Mouse (Mus musculus): ENCODE measurements around the gene Pphln1. TPM values are rescaled to one million over a fixed set of nuclear protein-coding genes. Genes with fewer than 3 reads are reported as not detected.

Gene Pphln1
- total and polyA plus RNA-seq, 2 experiments from 2014 or later = 32.3 to 37.9 TPM

DNA sequence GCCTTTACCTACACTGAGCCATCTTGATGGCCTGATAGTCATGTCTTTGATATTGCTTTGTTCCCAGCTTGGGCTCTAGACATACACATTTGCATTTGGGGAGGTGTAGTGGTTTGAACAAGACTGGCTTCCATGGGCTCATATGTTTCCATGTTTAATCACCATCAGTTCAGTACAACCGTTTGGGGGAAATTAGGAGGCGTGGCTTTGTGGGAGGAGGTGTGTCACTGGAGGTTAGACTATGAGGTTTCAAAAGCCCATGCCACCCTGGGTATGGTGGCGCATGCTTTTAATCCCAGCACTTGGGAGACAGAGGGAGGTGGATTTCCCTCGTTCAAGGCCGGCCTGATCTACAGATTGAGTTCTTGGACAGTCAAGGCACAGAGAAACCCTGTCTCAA, 22.5 kb upstream of the Pphln1 start:
- Histone ChIP-seq H3K27me3 (ENCODE audit: insufficient read depth, low read length) (no peaks in the 10 kb centered on the region), H3K4me3 (ENCODE audit: low read depth, low read length) (no peak overlapping the region), H3K4me1 (ENCODE audit: insufficient read depth) (no peaks in the 10 kb centered on the region), H3K9me3 (ENCODE audit: low read length) (no peaks in the 10 kb centered on the region), H3K9ac (no peak overlapping the region), H3K36me3 (ENCODE audit: insufficient read depth) (no peaks in the 10 kb centered on the region), H3K4me2 (ENCODE audit: low read depth) (no peak overlapping the region), H3K27ac (ENCODE audit: low read depth, low read length) (no peak overlapping the region)
- ATAC-seq (no peak), DNase-seq (no peak)
- TF ChIP-seq CTCF (IDR thresholded peaks at IDR 0.05; ENCODE audit: low read depth) = no peak
- 92% methylated on average over 5 of the region's 5 CpGs for WGBS

DNA sequence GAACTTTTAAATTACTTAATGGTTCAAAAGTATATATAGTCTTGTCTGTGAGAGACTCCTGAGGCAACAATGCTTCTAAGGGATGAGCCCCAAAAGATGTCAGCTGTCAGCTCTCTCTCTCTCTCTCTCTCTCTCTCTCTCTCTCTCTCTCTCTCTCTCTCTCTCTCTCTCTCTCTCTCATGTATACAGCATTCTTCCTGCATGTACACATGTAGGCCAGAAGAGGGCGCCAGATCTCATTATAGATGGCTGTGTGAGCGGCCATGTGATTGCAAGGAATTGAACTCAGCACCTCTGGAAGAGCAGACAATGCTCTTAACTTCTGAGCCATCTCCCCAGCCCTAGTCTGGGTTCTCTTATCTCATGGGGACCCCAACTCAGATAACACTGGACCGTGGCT, 19.0 kb upstream of the Pphln1 start:
- Histone ChIP-seq H3K4me3 (ENCODE audit: low read depth, low read length) (no peak overlapping the region), H3K36me3 (ENCODE audit: insufficient read depth) (0 out of 2 replicates have a peak, but pooled peaks cover 4% of the 10 kb centered on the region), H3K4me1 (ENCODE audit: insufficient read depth) (no peaks in the 10 kb centered on the region), H3K9me3 (ENCODE audit: low read length) (no peaks in the 10 kb centered on the region), H3K27me3 (ENCODE audit: insufficient read depth, low read length) (no peaks in the 10 kb centered on the region), H3K27ac (ENCODE audit: low read depth, low read length) (no peak overlapping the region), H3K4me2 (ENCODE audit: low read depth) (no peak overlapping the region), H3K9ac (no peak overlapping the region)
- 72% methylated on average over 3 of the region's 3 CpGs for WGBS
- DNase-seq = no peak
- ATAC-seq = no peak
- TF ChIP-seq CTCF (IDR thresholded peaks at IDR 0.05; ENCODE audit: low read depth) = 0 out of 2 replicates have a peak, but pooled peaks have one; percentile 20

DNA sequence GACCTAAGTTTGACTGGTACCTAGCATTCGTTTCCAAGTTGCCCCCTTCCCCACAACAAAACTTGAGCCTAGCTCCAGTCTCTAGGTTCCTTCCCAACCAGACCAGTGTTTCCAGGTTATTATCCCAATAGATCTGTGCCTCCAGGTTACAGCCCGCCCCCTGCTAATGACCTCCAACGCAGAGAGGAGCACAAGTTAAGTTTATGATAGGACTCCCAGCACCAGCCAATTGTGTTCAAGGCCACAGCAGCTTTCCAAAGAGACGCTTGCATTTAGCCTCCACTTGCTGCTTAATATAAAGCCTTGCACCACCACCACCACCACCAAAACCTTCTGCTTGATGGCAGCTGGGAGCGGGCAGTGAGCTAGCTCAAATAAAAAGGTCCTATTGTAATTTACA, 16.8 kb upstream of the Pphln1 start:
- H3K4me1 ChIP-seq (ENCODE audit: insufficient read depth) = no peaks in the 10 kb centered on the region
- TF ChIP-seq CTCF (IDR thresholded peaks at IDR 0.05; ENCODE audit: low read depth) = no peak
- H3K4me3 ChIP-seq (ENCODE audit: low read depth, low read length) = no peak overlapping the region
- no peaks in the 10 kb centered on the region for H3K9me3 ChIP-seq (ENCODE audit: low read length)
- WGBS = 72% methylated on average over 5 of the region's 5 CpGs
- DNase-seq = no peak
- ATAC-seq = no peak
- no peaks in the 10 kb centered on the region for H3K27me3 ChIP-seq (ENCODE audit: insufficient read depth, low read length)
- H3K4me2 ChIP-seq (ENCODE audit: low read depth) = no peak overlapping the region
- H3K9ac ChIP-seq = no peak overlapping the region
- H3K36me3 ChIP-seq (ENCODE audit: insufficient read depth) = peaks cover 15% of the 10 kb centered on the region
- no peak overlapping the region for H3K27ac ChIP-seq (ENCODE audit: low read depth, low read length)

DNA sequence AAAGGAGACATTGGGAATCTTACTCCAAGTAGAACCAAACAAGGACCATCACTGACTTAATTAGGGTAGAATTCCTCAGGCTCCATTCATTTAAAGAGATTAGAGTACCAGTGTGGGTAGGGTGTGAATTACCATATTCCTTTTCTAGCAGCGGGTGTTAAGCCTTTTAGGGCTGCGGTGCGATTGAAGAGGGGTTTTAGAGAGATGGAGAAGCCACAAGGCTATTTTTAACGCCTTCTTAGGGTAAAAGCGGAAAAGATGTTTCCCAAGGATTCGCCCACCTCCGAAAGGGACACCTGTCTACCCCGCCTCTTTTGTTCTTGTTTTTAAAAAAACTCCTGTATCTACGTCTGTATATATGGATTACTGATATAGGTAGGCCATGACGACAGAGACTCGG, 881 bp upstream of the Pphln1 start:
- peak overlapping the region; percentile 96 for H3K9ac ChIP-seq
- ATAC-seq (no peak), DNase-seq (peak; percentile 13)
- peak overlapping the region; percentile 75 for H3K4me3 ChIP-seq (ENCODE audit: low read depth, low read length)
- H3K9me3 ChIP-seq (ENCODE audit: low read length) = no peaks in the 10 kb centered on the region
- no peak for TF ChIP-seq CTCF (IDR thresholded peaks at IDR 0.05; ENCODE audit: low read depth)
- under 1% methylated on average over 11 of the region's 11 CpGs for WGBS
- peak overlapping the region; percentile 66 for H3K4me2 ChIP-seq (ENCODE audit: low read depth)
- H3K27ac ChIP-seq (ENCODE audit: low read depth, low read length) = no peak overlapping the region
- H3K36me3 ChIP-seq (ENCODE audit: insufficient read depth) = peaks cover 24% of the 10 kb centered on the region
- no peaks in the 10 kb centered on the region for H3K27me3 ChIP-seq (ENCODE audit: insufficient read depth, low read length)
- peaks cover 13% of the 10 kb centered on the region for H3K4me1 ChIP-seq (ENCODE audit: insufficient read depth)

DNA sequence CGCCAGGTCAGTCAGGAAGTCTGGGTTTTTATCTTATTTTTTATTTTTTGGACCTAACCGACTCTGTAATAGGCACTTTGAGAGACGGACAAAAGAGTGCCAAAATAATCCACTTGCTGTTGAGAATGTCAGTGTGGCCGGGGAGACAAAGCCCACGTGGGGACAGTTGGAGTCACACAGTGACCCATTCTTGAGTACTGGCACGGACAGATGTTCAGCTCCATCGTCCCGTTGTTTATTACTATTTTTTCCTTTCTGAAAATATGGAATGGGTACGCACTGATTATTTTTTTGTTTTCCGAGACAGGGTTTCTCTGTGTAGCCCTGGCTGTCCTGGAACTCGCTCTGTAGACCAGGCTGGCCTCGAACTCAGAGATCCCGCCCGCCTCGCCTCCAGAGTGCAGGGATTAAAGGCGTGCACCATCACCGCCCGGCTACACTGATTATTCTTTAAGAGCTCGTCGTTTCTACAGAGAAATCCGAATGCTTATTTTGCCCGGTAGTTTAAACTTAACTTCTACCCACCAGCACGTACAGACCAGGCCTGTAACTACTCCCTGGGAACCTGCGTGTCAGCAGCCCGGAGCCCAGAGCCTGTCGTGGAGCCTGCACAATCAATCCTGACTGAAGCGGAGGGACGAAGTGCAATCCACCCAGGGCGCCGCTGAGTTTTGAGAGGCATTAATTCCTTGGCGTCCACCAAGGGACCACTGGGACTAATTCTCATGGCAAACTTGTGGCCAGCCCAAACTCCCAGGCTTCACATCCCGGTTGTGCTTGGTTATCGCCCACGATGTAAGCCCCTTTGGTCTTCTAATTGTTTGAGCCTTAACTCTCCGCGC, 770 bp downstream of the Pphln1 start:
- Histone ChIP-seq H3K4me1 (ENCODE audit: insufficient read depth) (peaks cover 13% of the 10 kb centered on the region), H3K4me3 (ENCODE audit: low read depth, low read length) (peak overlapping the region; percentile 75), H3K9me3 (ENCODE audit: low read length) (no peaks in the 10 kb centered on the region), H3K4me2 (ENCODE audit: low read depth) (peak overlapping the region; percentile 66), H3K9ac (peak overlapping the region; percentile 96), H3K36me3 (ENCODE audit: insufficient read depth) (peaks cover 11% of the 10 kb centered on the region; the same call in 1 of the 2 replicates), H3K27ac (ENCODE audit: low read depth, low read length) (peak overlapping the region; percentile 85; the same call in 1 of the 2 replicates), H3K27me3 (ENCODE audit: insufficient read depth, low read length) (no peaks in the 10 kb centered on the region)
- no peak for TF ChIP-seq CTCF (IDR thresholded peaks at IDR 0.05; ENCODE audit: low read depth)
- DNase-seq = peak; percentile 2
- 2% methylated on average over 36 of the region's 36 CpGs for WGBS
- ATAC-seq = no peak

DNA sequence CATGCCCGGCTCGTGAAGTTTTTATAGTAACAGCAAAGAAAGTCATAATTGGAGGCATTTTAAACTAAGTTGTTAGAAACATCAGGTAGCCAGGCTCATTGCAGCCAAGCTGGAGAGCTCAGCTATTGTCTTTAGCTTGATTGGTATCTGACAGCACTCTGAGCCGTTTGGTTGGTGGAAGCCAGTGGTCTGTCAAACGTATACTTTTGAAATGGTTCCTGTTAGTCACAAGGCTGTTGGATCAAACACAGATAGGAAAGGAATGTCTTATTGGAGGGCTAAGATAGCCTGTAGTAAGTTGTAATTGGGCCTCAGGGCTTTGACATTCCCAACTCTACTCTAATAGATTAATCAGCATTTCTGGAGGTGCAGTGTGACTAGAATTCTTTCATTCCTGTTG, 3.3 kb downstream of the Pphln1 start:
- TF ChIP-seq CTCF (IDR thresholded peaks at IDR 0.05; ENCODE audit: low read depth) = no peak
- H3K36me3 ChIP-seq (ENCODE audit: insufficient read depth) = 0 out of 2 replicates have a peak, but pooled peaks cover 2% of the 10 kb centered on the region
- ATAC-seq (no peak), DNase-seq (no peak)
- no peaks in the 10 kb centered on the region for H3K9me3 ChIP-seq (ENCODE audit: low read length)
- H3K4me2 ChIP-seq (ENCODE audit: low read depth) = no peak overlapping the region
- no peak overlapping the region for H3K27ac ChIP-seq (ENCODE audit: low read depth, low read length)
- no peak overlapping the region for H3K9ac ChIP-seq
- H3K4me3 ChIP-seq (ENCODE audit: low read depth, low read length) = no peak overlapping the region
- no peaks in the 10 kb centered on the region for H3K27me3 ChIP-seq (ENCODE audit: insufficient read depth, low read length)
- peaks cover 13% of the 10 kb centered on the region for H3K4me1 ChIP-seq (ENCODE audit: insufficient read depth)
- WGBS = 78% methylated on average over 4 of the region's 4 CpGs

DNA sequence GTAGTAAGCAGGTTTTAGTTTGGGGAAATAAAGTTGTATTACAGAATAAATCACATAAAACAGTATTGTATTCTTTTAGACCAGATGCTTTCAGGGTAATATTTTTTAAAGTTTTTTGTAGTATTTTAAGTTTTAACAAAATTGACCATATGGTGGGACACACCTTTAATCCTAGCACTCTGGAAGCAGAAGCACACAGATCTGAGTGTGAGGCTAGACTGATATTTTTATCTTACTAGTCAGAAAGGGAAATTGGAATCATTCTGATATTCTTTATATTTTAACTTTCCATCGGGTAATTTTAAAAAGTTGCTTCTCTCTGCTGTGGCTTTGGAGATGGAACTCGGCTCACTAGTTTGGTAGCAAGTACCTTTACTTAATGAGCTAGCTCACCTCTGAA, 4.6 kb downstream of the Pphln1 start:
- no peak overlapping the region for H3K4me3 ChIP-seq (ENCODE audit: low read depth, low read length)
- H3K36me3 ChIP-seq (ENCODE audit: insufficient read depth) = 0 out of 2 replicates have a peak, but pooled peaks cover 4% of the 10 kb centered on the region
- TF ChIP-seq CTCF (IDR thresholded peaks at IDR 0.05; ENCODE audit: low read depth) = no peak
- ATAC-seq = no peak
- no peak for DNase-seq
- H3K9me3 ChIP-seq (ENCODE audit: low read length) = no peaks in the 10 kb centered on the region
- peaks cover 8% of the 10 kb centered on the region for H3K4me1 ChIP-seq (ENCODE audit: insufficient read depth)
- no peak overlapping the region for H3K9ac ChIP-seq
- no peaks in the 10 kb centered on the region for H3K27me3 ChIP-seq (ENCODE audit: insufficient read depth, low read length)
- WGBS = 97% methylated on average over 2 of the region's 2 CpGs
- no peak overlapping the region for H3K4me2 ChIP-seq (ENCODE audit: low read depth)
- no peak overlapping the region for H3K27ac ChIP-seq (ENCODE audit: low read depth, low read length)

All from forebrain, postnatal 0 days (tissue).